18 mouse cellular contexts compared by ENCODE assay signal in the genomic region with DNA sequence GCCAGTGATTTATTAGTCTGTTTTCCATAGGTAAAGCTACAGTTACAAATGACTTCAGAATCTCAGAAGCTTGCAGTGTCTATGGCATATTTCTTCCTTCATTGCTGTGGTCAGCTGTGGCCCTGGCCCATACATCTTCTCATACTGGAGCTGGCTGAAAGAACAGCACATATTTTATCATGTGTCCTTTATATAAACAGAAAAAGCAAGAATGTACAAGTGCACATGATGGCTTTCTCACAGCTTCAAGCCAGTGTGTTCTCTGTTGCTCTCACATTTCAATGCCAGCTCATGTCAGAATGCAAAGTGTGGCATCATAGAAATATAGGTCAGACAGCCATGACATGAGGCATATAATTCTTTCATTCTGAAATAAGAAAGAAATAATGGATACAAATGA.
"Had no signal": no experiment of that assay in that cellular context is flagged by ENCODE, and none has a peak within 500 bp of the region (broad histone marks: within the 10 kb centered on the region; RNA-seq: fewer than 3 reads in every experiment).

No protein-coding gene starts in this region.

- H3K4me3 ChIP-seq: liver, embryonic 13.5 days; liver, embryonic 15.5 days; megakaryocyte, embryonic 14.5 days; midbrain, embryonic 10.5 days; midbrain, embryonic 12.5 days; midbrain, embryonic 15.5 days; neural tube, embryonic 12.5 days; stomach, embryonic 15.5 days had no signal

- H3K9ac ChIP-seq: liver, embryonic 13.5 days; liver, embryonic 15.5 days; liver, postnatal 0 days; midbrain, embryonic 12.5 days; midbrain, embryonic 15.5 days; neural tube, embryonic 12.5 days; stomach, embryonic 15.5 days had no signal

- ATAC-seq: liver, postnatal 0 days; midbrain, embryonic 15.5 days had no signal

- H3K27me3 ChIP-seq: liver, embryonic 13.5 days; liver, embryonic 15.5 days; megakaryocyte, embryonic 14.5 days; midbrain, embryonic 12.5 days; midbrain, embryonic 15.5 days; neural tube, embryonic 12.5 days; stomach, embryonic 15.5 days had no signal

- DNase-seq: liver; liver, embryonic 13.5 days; liver, postnatal 0 days; lung, postnatal 14 days; right cerebral cortex, postnatal 14 days; thymus, adult 2 months; thymus, postnatal 14 days; thymus, postnatal 36 days had no signal

- H3K9me3 ChIP-seq: liver, embryonic 13.5 days; liver, embryonic 15.5 days; megakaryocyte, embryonic 14.5 days; midbrain, embryonic 10.5 days; midbrain, embryonic 12.5 days; midbrain, embryonic 15.5 days; neural tube, embryonic 12.5 days; stomach, embryonic 15.5 days had no signal

- H3K36me3 ChIP-seq: liver, embryonic 13.5 days; liver, embryonic 15.5 days; midbrain, embryonic 10.5 days; midbrain, embryonic 12.5 days; midbrain, embryonic 15.5 days; neural tube, embryonic 12.5 days; stomach, embryonic 15.5 days had no signal

- H3K27ac ChIP-seq: liver, embryonic 13.5 days; liver, embryonic 15.5 days; macrophage; midbrain, embryonic 10.5 days; midbrain, embryonic 12.5 days; midbrain, embryonic 15.5 days; neural tube, embryonic 12.5 days; stomach, embryonic 15.5 days; stomach, postnatal 0 days had no signal

- H3K4me1 ChIP-seq: liver, embryonic 13.5 days; liver, embryonic 15.5 days; megakaryocyte, embryonic 14.5 days; midbrain, embryonic 10.5 days; midbrain, embryonic 12.5 days; midbrain, embryonic 15.5 days; neural tube, embryonic 12.5 days; stomach, embryonic 15.5 days had no signal

- H3K4me2 ChIP-seq: liver, embryonic 11.5 days; liver, embryonic 13.5 days; liver, embryonic 15.5 days; midbrain, embryonic 12.5 days; midbrain, embryonic 15.5 days; neural tube, embryonic 12.5 days; stomach, embryonic 15.5 days had no signal
